Mouse (Mus musculus): Measurements from ENCODE around the gene Olfr524. TPM values are rescaled to one million over a fixed set of nuclear protein-coding genes. Genes with fewer than 3 reads are reported as not detected.

The Olfr524 gene
- polyA plus RNA-seq, 1 experiment from 2014 or later: not detected

DNA sequence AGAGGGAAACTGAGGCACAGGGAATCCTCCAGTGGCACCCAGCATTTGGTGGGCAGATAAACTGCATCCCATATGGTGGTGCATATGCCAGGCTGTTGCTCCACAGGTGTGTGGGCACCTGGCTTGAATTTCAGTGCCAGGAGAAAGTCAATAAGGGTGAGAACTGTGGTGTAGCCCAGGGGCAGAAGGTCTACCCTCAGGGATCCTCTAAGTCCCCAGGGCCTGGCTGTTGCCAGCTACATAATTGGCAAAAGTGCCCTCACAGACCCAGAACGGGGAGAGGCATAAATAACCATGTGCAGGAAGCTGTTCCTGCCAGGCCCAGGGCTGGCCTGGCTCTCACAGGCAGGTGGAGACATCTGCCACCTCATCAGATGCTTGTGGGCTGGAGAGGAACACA, 32.8 kb downstream of the Olfr524 start, which contains the start of gene Olfr523:
Gene Olfr523, plus strand, starts transcription at position 282 of the 400 bp plus-strand sequence.
- Histone ChIP-seq H3K27me3 (replicated peaks; ENCODE audit: control insufficient read depth, insufficient read depth, low read length) (no peaks in the 10 kb centered on the region; the same call in 1 of the 2 replicates), H3K4me1 (ENCODE audit: control insufficient read depth, insufficient read depth, low read length) (no peaks in the 10 kb centered on the region), H3K4me2 (ENCODE audit: low read depth, low read length) (no peak within 1 kb of the TSS), H3K36me3 (ENCODE audit: control insufficient read depth, insufficient read depth, low read length) (no peaks in the 10 kb centered on the region), H3K4me3 (ENCODE audit: low read depth, low read length) (no peak within 1 kb of the TSS), H3K9me3 (ENCODE audit: control insufficient read depth, low read length) (no peaks in the 10 kb centered on the region), H3K27ac (replicated peaks; ENCODE audit: low read depth, low read length) (no peak within 1 kb of the TSS), H3K9ac (ENCODE audit: low read depth, low read length) (no peak within 1 kb of the TSS)
- ATAC-seq (ENCODE audit: low read depth) (no peak), DNase-seq (ENCODE audit: low spot score) (no peak)
- 14% methylated on average over 1 of the region's 1 CpGs for WGBS

DNA sequence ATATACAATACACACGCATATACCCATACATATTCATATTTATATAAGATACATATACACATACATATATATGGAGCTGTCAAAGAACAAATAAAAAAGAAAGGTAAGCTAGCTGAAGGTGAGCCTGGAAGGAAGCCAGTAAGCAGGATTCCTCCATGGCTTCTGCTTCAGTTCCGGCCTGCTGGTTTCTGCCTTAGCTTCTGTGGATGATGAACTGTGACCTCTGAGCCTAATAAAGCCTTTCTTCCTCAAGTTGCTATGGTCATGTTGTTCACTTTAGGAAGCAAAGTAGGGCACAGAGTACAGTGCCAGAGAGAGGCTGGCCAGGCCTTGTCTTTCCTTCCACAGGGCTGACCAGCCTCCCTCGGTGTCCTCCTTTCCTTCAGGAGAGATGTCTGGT, 34.9 kb downstream of the Olfr524 start:
- Histone ChIP-seq H3K4me3 (ENCODE audit: low read depth, low read length) (no peak overlapping the region), H3K9ac (ENCODE audit: low read depth, low read length) (no peak overlapping the region)
- no peak for ATAC-seq (ENCODE audit: low read depth)

DNA sequence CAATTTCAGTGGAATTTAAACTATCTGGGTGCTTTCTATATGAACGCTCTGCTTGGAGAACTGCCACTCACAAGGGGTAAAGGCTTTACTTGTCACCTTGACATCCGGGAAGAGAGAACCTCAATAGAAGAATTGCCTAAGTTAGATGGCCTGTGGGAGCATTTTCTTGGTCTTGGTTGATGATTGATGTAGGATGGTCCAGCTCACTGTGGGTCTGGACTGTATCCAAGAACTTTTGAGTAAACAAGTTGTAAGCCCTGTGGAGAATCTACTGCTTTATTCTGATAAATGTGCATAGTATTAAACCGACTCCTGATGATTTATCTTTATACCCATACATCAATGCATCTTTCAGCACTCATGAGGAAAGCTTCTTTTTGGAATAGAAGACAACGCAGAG, 36.4 kb downstream of the Olfr524 start:
- Histone ChIP-seq H3K9ac (ENCODE audit: low read depth, low read length) (no peak overlapping the region), H3K27me3 (replicated peaks; ENCODE audit: control insufficient read depth, insufficient read depth, low read length) (no peaks in the 10 kb centered on the region), H3K27ac (replicated peaks; ENCODE audit: low read depth, low read length) (no peak overlapping the region), H3K9me3 (ENCODE audit: control insufficient read depth, low read length) (peaks cover 5% of the 10 kb centered on the region; the same call in 1 of the 2 replicates), H3K4me1 (ENCODE audit: control insufficient read depth, insufficient read depth, low read length) (no peaks in the 10 kb centered on the region), H3K36me3 (ENCODE audit: control insufficient read depth, insufficient read depth, low read length) (no peaks in the 10 kb centered on the region), H3K4me2 (ENCODE audit: low read depth, low read length) (no peak overlapping the region), H3K4me3 (ENCODE audit: low read depth, low read length) (no peak overlapping the region)
- ATAC-seq (ENCODE audit: low read depth) (no peak), DNase-seq (ENCODE audit: low spot score) (no peak)
- 72% methylated on average over 4 of the region's 4 CpGs for WGBS

More for the DNA sequence above, 34.9 kb downstream of the Olfr524 start:
- no peak overlapping the region for H3K4me2 ChIP-seq (ENCODE audit: low read depth, low read length)
- WGBS: 90% methylated on average over 3 of the region's 3 CpGs
- H3K4me1 ChIP-seq (ENCODE audit: control insufficient read depth, insufficient read depth, low read length): no peaks in the 10 kb centered on the region
- H3K27me3 ChIP-seq (replicated peaks; ENCODE audit: control insufficient read depth, insufficient read depth, low read length): no peaks in the 10 kb centered on the region
- peaks cover 5% of the 10 kb centered on the region; the same call in 1 of the 2 replicates for H3K9me3 ChIP-seq (ENCODE audit: control insufficient read depth, low read length)
- no peaks in the 10 kb centered on the region for H3K36me3 ChIP-seq (ENCODE audit: control insufficient read depth, insufficient read depth, low read length)
- H3K27ac ChIP-seq (replicated peaks; ENCODE audit: low read depth, low read length): no peak overlapping the region
- no peak for DNase-seq (ENCODE audit: low spot score)

DNA sequence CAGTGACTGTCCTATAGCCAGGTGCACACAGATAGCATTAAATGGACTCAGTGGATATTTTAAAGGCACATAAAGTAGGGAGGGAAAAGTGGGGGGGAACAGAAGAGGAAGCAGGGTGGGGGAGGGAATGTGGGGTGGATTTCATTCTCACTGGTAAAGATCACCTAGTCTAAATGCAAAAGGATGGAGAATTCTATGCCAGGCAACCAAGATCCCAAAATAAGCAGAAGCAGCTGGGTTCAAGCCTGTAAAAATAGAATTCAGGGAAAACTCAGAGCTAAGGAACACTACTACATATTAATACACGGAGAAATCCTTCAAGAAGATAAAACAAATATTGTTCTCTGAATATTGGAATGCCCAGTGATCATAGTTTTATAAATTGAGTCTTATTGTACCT, 37.8 kb downstream of the Olfr524 start:
- ATAC-seq (ENCODE audit: low read depth): no peak
- Histone ChIP-seq H3K27ac (replicated peaks; ENCODE audit: low read depth, low read length) (no peak overlapping the region), H3K4me1 (ENCODE audit: control insufficient read depth, insufficient read depth, low read length) (no peaks in the 10 kb centered on the region), H3K36me3 (ENCODE audit: control insufficient read depth, insufficient read depth, low read length) (no peaks in the 10 kb centered on the region), H3K4me3 (ENCODE audit: low read depth, low read length) (no peak overlapping the region), H3K9me3 (ENCODE audit: control insufficient read depth, low read length) (peaks cover 5% of the 10 kb centered on the region; the same call in 1 of the 2 replicates), H3K4me2 (ENCODE audit: low read depth, low read length) (no peak overlapping the region), H3K9ac (ENCODE audit: low read depth, low read length) (no peak overlapping the region), H3K27me3 (replicated peaks; ENCODE audit: control insufficient read depth, insufficient read depth, low read length) (no peaks in the 10 kb centered on the region)
- no peak for DNase-seq (ENCODE audit: low spot score)
- 77% methylated on average over 1 of the region's 1 CpGs for WGBS

DNA sequence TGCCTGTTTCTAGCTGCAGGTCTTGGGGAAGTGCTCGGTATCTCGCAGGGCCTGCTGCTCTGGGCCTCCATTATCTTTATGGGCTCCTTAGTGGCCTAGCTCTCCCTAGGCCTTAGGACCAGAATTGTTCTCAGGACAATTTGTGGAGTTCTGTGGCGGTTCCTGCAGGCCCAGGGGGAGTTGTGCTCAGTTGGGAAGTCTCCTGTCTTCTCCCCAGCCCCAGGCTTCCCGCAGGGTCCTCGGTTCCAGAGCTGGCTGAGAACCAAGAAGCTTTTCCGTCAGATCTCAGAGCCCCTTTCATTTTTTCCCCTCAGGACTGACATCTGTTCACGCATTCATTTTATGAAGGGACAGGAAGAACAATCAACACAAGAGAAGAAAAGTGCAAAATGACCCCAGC, 41.1 kb downstream of the Olfr524 start, which contains the start of gene Olfr522:
Gene Olfr522, minus strand, starts transcription at position 101 of the 400 bp plus-strand sequence.
- Histone ChIP-seq H3K9me3 (ENCODE audit: control insufficient read depth, low read length) (peaks cover 5% of the 10 kb centered on the region; the same call in 1 of the 2 replicates), H3K4me3 (ENCODE audit: low read depth, low read length) (no peak within 1 kb of the TSS), H3K4me2 (ENCODE audit: low read depth, low read length) (no peak within 1 kb of the TSS), H3K4me1 (ENCODE audit: control insufficient read depth, insufficient read depth, low read length) (no peaks in the 10 kb centered on the region), H3K27me3 (replicated peaks; ENCODE audit: control insufficient read depth, insufficient read depth, low read length) (no peaks in the 10 kb centered on the region), H3K36me3 (ENCODE audit: control insufficient read depth, insufficient read depth, low read length) (no peaks in the 10 kb centered on the region), H3K9ac (ENCODE audit: low read depth, low read length) (no peak within 1 kb of the TSS), H3K27ac (replicated peaks; ENCODE audit: low read depth, low read length) (no peak within 1 kb of the TSS)
- no peak for DNase-seq (ENCODE audit: low spot score)
- whole genome bisulfite sequencing: 72% methylated on average over 7 of the region's 7 CpGs
- no peak for ATAC-seq (ENCODE audit: low read depth)

DNA sequence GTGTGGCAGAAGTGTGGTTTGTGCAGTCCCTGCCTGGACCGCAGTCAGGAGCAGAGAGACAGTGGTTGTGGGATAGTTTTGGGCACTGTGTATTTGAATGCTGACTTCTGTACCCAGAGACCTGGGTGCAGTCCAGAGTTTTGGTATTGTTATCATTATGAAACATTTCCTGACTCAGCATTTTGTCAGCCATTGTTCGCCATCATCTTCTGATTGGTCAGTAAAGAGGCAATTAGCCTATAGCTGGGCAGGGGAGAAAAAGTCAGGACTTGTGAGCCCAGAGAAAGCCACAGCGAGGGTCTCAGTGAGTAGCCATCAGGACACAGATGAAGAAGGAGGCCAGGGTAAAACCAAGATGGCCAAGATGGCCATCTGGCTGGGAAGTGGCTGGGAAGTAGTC, 45.4 kb downstream of the Olfr524 start:
- WGBS: 81% methylated on average over 3 of the region's 3 CpGs
- no peak for ATAC-seq (ENCODE audit: low read depth)

DNA sequence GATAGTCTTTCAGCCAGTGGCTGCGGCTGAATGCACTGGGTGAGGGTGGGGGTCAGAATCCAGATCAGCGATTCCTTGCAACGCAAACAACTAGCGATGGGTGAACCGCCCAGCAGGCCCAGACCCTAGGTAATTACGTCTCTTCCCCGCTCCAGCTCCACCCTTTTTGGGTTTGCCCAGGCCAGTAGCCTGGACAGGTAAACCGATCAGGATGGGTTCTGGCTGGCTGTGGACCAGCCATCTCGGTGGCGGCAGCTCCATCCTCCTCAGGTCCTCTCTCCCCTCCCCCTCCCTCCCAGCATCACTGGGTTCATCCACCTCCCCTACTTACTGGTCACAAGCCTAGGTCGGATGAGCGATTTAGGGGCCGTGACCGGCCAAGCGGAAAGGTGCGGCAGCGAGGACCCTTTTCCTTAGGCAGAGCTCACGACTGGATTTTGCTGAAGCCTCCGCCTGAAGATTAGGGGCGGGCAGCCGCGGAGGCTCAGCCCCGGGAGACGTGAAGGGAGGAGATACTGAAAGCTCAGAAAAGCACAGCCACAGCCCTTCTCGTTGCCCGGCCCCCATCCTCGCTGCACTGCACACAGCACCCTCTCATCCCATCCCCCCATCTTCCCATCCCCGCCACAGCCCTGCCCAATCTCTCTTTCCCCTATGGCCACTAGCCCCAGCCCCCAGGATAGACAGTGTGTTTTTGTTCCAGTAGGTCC, 51.4 kb downstream of the Olfr524 start, which contains the start of gene Sprn:
Gene Sprn, minus strand, starts transcription at position 660 of the 710 bp plus-strand sequence.
- peak; percentile 13 for DNase-seq (ENCODE audit: low spot score)
- peak within 1 kb of the TSS; percentile 52 for H3K4me2 ChIP-seq (ENCODE audit: low read depth, low read length)

More for the DNA sequence above, 45.4 kb downstream of the Olfr524 start:
- H3K4me1 ChIP-seq (ENCODE audit: control insufficient read depth, insufficient read depth, low read length): no peaks in the 10 kb centered on the region
- H3K27me3 ChIP-seq (replicated peaks; ENCODE audit: control insufficient read depth, insufficient read depth, low read length): peaks cover 5% of the 10 kb centered on the region
- H3K36me3 ChIP-seq (ENCODE audit: control insufficient read depth, insufficient read depth, low read length): no peaks in the 10 kb centered on the region
- H3K9ac ChIP-seq (ENCODE audit: low read depth, low read length): no peak overlapping the region
- H3K4me3 ChIP-seq (ENCODE audit: low read depth, low read length): no peak overlapping the region
- no peaks in the 10 kb centered on the region for H3K9me3 ChIP-seq (ENCODE audit: control insufficient read depth, low read length)
- H3K4me2 ChIP-seq (ENCODE audit: low read depth, low read length): no peak overlapping the region
- no peak for DNase-seq (ENCODE audit: low spot score)
- no peak overlapping the region for H3K27ac ChIP-seq (replicated peaks; ENCODE audit: low read depth, low read length)

DNA sequence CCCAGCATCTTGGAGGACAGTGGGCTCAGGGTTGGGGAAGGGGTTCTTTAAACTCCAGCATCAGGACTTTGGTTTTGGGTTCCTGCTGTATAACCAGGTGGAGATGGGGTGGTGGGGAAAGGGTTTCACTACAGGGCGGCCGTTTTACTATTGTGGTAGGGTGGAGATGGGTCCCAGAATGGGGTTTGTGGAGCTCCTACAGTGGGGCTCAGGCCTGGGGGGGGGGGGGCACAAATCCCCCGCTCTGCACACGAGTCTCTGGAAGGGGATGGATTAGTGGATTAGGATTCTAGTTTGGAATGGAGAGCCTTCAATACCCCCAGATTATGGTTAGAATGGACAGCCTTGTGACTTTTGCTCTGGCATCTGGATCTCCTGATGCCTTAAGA, 51.9 kb downstream of the Olfr524 start:
- WGBS: 22% methylated on average over 4 of the region's 4 CpGs
- peak overlapping the region; percentile 52 for H3K4me2 ChIP-seq (ENCODE audit: low read depth, low read length)
- peaks cover 36% of the 10 kb centered on the region for H3K27me3 ChIP-seq (replicated peaks; ENCODE audit: control insufficient read depth, insufficient read depth, low read length)
- H3K4me1 ChIP-seq (ENCODE audit: control insufficient read depth, insufficient read depth, low read length): peaks cover 15% of the 10 kb centered on the region
- 0 out of 2 replicates have a peak, but pooled peaks cover 5% of the 10 kb centered on the region for H3K36me3 ChIP-seq (ENCODE audit: control insufficient read depth, insufficient read depth, low read length)
- H3K9ac ChIP-seq (ENCODE audit: low read depth, low read length): peak overlapping the region; percentile 51
- DNase-seq (ENCODE audit: low spot score) (no peak), ATAC-seq (ENCODE audit: low read depth) (no peak)
- H3K4me3 ChIP-seq (ENCODE audit: low read depth, low read length): peak overlapping the region; percentile 33
- H3K27ac ChIP-seq (replicated peaks; ENCODE audit: low read depth, low read length): no peak overlapping the region
- H3K9me3 ChIP-seq (ENCODE audit: control insufficient read depth, low read length): no peaks in the 10 kb centered on the region

More for the DNA sequence above, 51.4 kb downstream of the Olfr524 start, which contains the start of gene Sprn:
- 2% methylated on average over 20 of the region's 28 CpGs for WGBS
- no peaks in the 10 kb centered on the region for H3K9me3 ChIP-seq (ENCODE audit: control insufficient read depth, low read length)
- peaks cover 36% of the 10 kb centered on the region for H3K27me3 ChIP-seq (replicated peaks; ENCODE audit: control insufficient read depth, insufficient read depth, low read length)
- H3K9ac ChIP-seq (ENCODE audit: low read depth, low read length): peak within 1 kb of the TSS; percentile 51
- peak; percentile 24; the same call in 1 of the 2 replicates for ATAC-seq (ENCODE audit: low read depth)
- H3K27ac ChIP-seq (replicated peaks; ENCODE audit: low read depth, low read length): no peak within 1 kb of the TSS
- H3K4me1 ChIP-seq (ENCODE audit: control insufficient read depth, insufficient read depth, low read length): peaks cover 15% of the 10 kb centered on the region
- peak within 1 kb of the TSS; percentile 33 for H3K4me3 ChIP-seq (ENCODE audit: low read depth, low read length)
- 0 out of 2 replicates have a peak, but pooled peaks cover 5% of the 10 kb centered on the region for H3K36me3 ChIP-seq (ENCODE audit: control insufficient read depth, insufficient read depth, low read length)

Measured in embryonic facial prominence, embryonic 14.5 days (tissue).